Mouse (Mus musculus): ENCODE measurements at regions not wholly inside any gene's neighbourhood (a gene's known extent, or its start where the extent isn't known, plus 50 kb on each side); places are given as distances from the start of the nearest gene placed in this dataset.
A peak's percentile ranks its signal among the peaks of the same experiment; 100 is the strongest.

DNA sequence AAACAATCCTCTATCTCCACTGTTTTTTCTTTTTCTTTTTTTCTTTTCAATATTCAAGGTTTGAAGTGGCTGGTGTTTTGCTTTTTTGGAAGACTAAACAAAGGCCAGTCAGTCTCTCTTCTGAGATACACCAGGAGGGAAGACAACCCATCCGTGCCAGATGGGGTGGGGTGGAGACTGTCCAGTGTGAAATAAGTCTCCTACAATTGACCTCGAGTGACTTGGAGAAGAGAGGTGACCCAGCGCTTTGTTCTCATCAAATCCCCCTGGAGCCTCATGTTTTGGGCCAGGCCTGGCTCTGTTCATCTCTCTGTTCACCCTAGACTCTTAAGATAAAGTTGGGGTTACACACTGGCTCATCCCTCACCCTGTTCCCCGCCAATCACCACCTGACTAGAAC is 169.2 kb upstream of the Tbca start:
- DNase-seq (ENCODE audit: low spot score) = no peak

DNA sequence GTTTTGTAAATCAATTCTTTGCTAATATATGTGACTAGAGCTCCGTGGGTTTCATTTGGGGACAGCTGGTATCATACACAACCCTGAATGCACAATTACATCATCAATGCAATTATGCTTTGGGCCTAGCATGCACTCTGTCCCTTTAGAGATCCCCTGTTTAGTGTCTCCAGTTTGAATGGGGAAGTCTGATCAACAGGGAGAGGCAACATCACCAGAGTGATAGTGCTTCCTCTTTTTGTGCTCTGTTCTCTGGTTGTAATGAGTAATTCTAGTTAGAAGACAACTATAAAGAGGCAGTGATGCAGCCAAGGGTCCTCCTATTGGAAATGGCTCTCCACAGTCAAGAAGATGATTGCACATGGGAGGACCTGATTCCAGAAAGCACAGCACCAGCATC is 158.7 kb upstream of the Tbca start:
- no peak for DNase-seq (ENCODE audit: low spot score)

DNA sequence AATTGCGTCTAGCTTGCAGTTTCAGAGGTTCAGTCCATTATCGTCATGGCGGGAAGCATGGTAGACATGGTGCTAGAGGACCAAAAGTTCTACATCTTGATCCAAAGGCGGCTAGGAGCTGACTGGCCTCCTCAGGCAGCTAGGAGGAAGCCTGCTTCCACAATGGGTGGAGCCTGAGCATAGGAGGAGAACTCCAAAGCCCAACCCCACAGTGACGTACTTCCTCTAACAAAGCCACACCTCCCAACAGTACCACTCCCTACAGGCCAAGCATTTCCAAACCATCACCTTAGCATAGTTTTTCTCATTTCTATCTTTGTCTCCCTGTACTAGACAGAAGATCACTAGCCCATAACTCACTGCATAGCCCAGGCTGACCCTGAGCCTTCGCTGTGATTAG is 158.0 kb upstream of the Tbca start:
- DNase-seq (ENCODE audit: low spot score) = no peak

DNA sequence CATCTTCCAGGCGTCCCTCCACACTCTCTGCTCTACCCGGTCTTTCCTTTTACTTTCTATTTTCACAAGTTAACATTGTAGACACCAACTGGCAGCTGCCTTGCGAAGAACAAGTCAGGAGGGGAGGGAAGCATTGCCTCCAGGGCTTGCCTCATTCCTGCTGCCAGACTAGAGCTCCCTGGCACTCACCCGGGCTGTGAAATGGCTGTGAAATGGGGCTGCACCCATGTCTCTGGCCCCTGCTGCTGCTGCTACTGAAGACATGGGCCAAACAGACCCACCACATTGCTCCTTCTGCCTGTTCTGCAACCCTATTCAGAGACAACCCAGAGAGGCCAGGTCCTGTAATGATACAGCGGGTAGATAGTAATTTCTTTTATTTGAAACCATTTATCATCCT is 156.0 kb upstream of the Tbca start:
- DNase-seq (ENCODE audit: low spot score) = peak; percentile 3

DNA sequence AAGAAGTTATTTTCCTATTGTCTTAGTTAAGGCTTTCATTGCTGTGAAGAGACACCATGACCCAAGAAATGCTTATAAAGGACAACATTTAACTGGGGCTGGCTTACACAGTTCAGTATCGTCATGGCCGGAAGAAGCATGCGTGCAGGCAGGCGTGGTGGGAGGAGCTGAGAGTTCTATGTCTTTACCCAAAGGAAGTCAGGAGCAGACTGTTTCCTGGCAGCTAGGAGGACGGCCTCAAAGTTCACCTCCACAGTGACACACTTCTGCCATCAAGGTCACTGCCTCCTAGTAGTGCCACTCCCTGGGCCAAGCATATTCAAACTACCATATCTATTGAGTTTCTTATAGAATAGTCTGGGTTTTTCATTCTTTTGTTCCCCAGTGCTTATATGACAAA is 148.4 kb upstream of the Tbca start:
- no peak for DNase-seq (ENCODE audit: low spot score)

DNA sequence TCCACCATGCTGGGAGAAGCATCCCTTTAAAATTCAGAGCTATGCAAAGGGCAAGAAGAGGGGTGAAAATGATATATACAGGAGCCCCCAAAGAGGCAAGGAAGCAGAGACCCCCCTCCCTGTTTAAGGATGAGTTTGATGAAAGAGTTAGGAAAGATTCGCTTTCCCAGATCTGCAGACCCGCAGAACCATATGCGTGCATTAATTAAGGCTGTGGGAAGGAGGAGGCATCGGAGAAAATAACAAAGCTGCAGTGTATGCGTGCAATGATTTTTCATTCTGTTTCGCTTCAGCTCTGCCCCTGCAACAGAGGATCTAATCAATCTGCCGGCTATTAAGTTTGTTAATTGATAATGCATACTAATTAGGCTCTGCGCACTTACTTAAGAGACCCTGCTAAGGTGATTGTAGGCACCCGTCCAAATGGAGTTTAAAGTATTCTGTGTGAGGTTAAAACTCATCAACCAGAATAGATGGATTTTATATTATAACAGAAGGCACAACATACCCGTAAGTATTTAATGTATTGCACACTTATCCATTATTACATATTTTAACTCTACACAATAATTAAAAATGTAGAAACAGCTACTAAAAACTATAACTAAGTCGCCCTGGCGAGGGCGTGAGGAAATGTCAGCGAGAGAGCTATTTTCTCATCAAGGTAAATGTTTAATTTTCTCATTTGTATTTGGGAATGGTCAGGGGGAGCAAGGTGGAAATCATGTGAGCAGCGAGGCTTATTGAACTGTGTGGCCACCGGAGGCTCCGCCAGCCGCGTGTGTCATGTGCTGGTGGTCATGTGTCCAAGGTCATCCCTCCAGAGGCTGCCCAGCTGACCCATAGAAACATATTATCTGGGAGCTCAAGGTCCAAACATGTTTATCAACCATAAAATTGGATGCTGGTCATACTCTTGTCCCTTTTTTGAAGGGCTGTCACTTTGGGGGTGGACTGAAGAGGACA is 143.2 kb upstream of the Tbca start:
- DNase-seq (ENCODE audit: low spot score) = no peak

DNA sequence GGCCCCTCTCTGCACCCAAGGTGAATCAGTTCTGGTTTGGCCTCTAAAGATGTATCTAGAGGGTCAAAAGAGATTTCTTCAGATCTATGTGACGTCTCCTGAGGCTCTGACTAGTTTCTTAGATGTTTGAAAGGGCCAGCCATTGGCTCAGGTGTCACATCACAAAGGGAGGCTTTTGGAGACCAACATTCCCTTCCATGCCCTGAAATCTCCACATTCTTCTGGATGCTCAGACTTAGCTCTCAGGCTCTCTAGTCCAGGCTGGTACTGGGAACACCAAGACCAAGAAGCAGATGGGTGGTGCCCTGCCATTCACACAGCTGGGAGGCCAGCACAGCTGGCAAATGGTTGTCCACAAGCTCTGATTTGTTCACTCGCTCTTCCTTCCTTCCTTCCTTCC is 142.4 kb upstream of the Tbca start:
- no peak for DNase-seq (ENCODE audit: low spot score)

DNA sequence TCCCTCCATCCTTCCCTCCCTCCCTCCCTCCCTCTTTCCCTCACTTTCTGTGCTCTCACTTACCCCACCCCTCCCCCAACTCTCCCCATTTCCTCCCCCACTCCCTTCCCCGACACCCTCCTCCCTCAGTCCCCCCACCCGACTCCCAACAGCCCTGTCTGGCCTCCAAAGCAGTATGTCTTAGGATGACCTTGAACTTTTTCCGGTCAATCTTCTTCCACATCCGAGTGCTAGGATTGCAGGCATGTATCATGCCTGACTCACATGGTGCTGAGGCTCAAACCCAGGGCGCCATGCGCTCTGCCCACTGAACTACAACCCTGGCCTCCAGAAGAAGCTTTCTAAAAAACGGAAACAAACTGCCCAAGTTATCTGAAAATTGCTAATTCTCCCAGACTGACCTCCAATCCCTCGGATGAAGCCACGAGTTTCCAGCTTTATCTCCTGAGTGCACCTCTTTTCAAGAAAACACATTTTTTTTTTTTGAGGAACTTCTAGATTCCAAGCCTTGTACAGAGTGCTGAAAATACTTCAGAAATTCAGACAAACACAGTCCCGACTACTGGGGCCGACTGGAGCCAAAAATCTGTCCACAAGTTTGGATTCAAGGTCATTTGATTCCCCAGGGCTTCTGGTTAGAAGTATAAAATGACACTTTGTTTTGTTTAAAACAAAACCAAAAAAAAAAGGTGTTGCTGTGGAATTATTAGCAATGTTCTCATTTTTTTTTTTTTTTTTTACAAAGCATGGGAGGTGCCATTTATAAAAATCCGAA is 141.7 kb upstream of the Tbca start:
- DNase-seq (ENCODE audit: low spot score) = no peak

DNA sequence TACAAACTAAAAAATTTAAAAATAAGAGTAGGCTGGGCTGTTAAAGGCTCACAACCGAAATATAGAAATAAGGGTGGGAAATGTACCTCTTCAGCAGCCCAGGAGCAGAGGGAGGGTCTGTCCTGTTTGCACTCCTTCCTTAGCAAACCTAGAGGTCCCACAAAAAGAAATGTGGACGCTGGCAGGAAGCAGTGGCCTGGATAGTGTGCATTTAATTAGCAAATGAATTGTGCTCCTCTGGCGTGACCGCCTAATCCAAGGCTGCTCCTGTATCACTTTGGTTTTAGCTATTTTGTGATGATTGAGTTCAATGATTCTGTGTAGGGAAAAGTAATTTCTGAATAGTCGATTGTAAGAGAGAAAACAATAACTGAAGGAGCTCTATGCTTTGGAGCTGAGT is 141.1 kb upstream of the Tbca start:
- no peak for DNase-seq (ENCODE audit: low spot score)

DNA sequence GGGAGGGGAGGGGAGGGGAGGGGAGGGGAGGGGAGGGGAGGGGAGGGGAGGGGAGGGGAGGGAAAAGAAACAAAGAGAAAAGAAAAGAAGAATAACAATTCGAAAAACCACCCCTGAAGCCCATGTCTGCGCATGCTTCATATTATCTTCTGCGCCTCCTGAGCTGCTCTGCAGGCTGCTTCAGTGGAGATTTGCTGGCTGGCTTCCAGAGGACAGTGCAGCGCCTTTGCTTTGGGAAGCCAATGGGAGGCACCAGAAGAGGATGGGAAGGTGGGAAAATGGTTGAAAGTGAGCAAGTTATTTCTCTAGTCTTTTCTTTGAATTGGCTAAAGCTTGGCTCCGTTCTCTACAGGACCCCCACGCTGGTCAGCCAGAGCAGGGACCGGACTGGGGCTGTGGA is 137.8 kb upstream of the Tbca start:
- DNase-seq (ENCODE audit: low spot score) = no peak

DNA sequence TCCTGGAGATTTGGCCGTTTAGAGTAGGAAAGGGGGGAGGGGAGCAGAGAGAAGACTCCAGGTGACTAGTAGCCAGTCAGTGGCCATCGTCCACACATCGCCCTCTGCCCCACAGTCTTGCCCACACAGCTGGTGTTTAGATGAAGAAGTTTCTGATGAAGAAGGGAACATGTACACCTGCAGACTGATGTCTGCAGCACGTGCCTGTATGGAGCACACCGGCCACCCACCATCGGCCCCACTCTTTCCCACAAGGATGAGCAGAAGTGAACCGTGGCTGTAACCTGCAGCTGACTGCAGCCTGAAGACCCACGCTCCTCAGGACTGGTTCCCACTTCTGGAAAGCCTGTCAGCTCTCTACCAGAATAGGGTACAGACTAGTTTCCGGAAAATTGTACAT is 121.1 kb upstream of the Tbca start:
- DNase-seq (ENCODE audit: low spot score) = no peak

DNA sequence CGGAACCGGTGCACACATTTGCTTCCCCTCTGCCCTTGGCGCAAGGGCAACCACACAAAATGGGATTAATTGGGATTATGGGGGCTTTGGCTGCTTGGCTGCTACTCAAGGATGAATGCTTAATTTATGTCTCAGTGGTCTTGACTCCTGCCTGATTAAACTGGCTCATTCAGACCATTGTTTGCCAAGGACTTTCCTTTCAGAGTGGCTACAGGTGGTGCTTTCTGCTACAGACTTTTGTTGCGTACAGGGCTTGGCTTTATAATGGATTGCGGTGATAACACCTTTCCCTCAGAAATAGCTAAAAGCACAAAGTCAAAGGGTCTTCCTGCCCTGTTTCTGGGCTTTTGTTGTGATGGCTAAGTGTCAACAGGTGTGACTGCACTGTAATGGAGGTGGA is 120.4 kb upstream of the Tbca start:
- DNase-seq (ENCODE audit: low spot score) = no peak

DNA sequence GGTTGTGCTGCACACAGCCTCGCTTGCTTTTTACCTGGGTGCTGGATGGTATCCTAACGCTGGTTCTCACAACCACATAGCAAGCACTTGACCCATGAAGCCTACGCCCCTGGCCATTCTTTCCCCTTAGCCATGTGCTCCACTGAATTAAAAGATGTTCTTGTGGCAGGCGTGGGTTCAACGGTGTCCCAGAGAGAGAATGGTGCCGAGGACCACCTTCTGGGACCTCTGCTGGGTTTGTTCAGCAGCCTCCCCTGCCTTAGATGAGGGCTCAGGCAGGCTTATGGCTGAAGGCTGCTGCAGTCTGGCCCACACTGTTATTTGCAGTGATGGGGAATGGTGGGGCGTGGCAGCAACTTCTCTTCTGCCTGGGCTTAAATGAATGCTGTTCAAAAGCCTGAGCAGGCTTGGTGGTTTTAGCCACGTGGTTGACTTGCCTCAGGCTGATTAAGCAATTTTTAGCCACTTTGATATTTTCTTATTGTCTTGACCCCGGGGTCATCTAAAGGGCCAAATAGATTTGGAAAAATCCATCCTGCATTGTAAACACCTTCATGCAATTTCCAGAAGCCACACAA is 119.5 kb upstream of the Tbca start:
- no peak for DNase-seq (ENCODE audit: low spot score)

DNA sequence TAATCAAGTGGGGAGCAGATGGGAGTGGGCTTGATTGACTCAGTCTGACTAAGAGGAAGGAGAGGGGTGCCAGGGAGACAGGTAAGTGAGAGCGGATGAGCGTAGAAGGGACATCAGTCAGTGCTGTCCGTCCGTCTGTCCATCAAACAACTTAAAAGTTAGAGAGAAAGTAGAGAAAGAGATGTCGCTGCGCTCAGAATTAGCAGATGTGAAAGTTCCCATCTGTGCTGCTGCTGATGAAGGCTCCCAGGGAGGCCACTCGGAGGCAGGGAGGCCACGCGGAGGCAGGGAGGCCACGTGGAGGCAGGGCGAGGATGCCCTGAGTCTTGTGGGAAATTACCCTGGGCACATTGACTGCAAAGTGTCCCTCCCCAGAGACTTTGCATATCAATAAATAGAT is 118.4 kb upstream of the Tbca start:
- no peak for DNase-seq (ENCODE audit: low spot score)

DNA sequence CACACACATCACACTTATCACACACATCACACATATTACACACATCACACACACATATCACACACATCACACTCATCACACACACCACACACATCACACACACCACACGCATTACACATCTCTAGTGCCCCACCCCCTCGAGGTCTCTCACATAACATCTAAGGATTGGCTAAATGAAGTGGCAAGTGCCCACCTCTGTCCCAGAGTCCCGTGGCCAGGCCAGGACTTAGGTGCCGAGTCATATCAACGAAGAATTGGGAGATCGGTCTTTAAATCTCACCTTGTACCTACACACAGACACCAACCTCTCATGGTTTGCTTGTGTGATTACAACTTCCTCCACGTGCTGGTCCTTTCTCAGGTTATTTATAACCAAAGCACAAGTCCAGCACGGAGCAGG is 117.7 kb upstream of the Tbca start:
- DNase-seq (ENCODE audit: low spot score) = no peak

DNA sequence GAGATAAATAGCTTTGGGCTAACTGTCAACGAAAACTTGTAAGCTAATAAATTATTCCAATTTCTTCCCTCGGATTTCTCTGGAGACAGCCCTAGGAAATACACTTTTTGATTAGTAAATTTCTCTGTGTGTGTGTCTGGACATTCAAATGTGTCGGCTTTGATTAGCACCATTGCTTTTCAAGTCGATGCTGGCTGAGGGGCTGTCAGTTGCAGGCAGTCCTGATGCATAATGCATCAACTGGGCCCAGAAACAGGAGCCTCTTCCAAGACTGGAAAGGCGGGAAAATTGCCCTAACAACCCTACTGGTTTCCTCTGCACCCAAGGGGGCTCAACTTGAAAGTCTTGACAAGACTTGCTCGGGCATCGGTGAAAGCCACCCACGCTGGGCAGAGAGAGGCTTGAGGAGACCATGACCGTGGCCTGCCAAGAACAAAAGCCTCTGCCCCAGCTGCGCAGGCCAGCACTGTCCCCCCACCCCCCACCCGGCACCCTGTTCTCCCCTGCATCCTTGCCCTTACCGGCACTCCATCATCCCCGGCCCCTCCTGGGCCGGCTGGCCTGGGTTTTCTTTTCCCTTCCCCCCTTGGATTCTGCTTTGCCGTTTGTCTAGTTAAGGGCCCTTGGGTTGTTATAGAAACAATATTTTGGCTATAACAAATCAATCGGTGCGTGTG is 108.1 kb upstream of the Tbca start:
- DNase-seq (ENCODE audit: low spot score) = no peak

DNA sequence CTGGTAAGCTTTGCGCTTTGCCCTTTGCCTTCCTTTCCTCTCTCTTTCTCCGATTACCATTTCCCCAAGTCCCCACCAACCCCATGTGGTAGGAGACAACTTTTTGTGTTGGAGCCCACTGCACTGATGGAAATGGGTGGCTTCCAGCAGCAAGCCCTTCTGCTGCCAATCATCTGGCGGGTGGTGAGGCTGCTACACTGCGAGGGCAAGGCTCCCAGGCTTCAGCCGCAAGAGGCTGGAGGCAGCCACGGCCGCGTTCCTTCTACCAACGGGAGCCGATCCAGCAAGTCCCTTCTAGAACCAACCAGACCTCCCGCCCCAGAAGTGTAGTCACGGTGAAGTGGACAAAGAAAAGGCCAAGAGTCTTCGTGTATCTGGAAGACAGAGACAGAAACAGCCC is 107.1 kb upstream of the Tbca start:
- DNase-seq (ENCODE audit: low spot score) = no peak

DNA sequence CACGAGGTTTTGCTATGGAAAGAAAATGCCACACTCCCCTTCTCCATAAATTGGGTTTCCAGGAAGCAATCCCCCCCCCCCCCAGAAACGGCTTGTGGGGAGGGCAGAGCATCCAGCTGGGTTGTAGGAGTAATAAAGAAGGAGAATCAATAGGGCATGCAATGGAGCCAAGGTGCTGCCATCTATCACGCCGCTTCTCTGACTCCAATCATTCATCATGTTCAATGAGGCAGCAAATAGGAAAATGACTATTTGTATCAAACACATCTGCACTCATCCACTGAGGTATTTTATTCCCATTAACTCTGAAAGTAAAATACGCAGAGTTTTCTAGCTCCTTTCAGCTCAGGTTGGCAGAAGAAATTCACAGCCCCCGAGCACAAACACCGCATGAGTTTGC is 103.5 kb upstream of the Tbca start:
- DNase-seq (ENCODE audit: low spot score) = no peak

DNA sequence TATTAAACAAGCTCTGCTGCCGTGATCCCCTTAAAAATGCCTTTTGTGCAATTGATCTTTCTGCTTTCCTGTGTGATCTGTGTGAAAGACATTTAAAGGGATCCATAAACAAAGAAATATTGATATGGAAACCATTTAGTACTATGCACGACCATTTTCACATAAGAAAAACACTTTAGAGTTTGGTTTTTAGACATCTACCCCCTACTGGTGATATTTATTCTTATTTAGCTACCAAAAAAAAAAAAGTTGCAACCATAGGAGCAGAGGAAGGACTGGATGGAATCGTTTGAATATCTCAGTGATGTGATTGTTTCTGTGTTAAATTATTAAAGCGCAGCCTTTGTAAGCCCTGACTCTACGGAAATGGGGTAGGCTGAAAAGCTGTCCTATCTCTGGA is 101.4 kb upstream of the Tbca start:
- DNase-seq (ENCODE audit: low spot score) = no peak

DNA sequence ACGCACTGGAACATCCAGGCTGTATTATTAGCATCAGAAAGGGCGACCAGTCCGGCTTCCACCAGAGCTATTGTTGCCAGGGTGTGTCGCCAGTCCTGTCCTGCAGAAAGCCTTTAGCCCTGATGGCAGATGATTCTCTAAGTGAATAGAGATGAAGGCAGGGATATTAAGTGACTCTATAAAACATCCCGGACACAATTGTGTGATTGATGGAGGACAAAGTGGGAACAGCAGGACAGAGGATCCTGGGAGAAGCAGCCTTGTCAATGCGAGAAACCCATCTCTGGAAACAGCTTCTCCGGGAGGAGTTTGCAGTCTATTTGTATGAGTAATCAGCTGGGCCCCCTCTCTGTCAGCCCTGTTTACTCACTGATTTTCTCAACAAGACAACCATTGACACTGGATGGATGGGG is 82.1 kb upstream of the Tbca start:
- DNase-seq (ENCODE audit: low spot score) = no peak

DNA sequence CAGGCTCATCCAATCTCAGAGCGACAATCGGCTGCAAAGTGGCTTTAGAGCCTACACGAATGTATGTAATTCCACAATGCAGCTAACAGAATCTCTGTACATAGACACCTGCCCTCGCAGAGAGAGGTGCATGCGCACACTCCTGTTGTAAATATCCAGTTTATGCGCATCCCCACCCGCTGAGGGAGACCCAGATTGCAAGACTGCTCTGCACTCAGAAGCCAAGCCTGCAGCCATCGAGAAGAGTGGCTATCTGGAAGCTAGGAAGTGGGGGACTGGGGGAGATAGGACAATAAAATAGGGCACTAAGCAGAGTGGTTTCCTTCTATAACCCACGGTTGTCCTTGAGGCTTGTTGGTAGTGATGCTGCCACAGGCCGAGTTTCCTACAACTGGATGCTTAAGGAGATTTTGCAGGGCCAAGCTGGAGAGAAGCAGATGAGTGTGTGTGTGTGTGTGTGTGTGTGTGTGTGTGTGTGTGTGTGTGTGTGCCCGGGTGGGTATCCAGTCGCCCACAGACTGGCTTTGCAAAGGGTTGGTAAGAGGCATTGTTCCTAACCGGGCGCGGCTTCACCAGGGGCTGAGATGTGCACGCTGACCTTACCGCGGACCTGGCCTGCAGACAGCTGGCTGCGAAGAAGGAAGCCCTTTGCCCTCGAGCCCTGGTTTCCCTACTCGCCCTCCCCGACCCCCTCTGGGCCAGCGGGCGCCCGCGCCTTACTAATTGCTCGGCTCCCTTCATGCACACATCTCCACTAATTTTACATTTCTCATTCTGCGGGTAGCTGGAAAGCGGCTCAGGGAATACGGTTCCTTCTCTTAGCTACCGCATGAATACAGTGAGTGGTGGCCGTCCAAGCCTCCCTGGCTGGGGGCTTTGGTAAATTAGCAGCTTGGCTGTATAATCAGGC is 81.1 kb upstream of the Tbca start:
- DNase-seq (ENCODE audit: low spot score) = no peak

Data from adipocyte (in vitro differentiated cells).